Mouse (Mus musculus) MEL (cell line): ENCODE measurements around the gene Gpr143. TPM values are rescaled to one million over a fixed set of nuclear protein-coding genes. Genes with fewer than 3 reads are reported as not detected.

ENCODE experiments used
- DNase-seq: peaks from one replicate; pipeline ENCODE4 v3.0.0; 2011; ENCODE audit warnings: low read depth, low spot score
- H3K27ac ChIP-seq: 2 replicates; pipeline ENCODE4 v1.5.1; 2012; ENCODE audit warnings: low read depth, mild to moderate bottlenecking, control low read depth, low read length, moderate library complexity; ENCODE audit not compliant: control insufficient read depth
- H3K27me3 ChIP-seq, 2 experiments: fragments of 150-350 bp in 1 of 2; sonication (generic) in 1 of 2; 2 replicates each; pipeline ENCODE4 v1.6.1; 2012; ENCODE audit warnings: low read length in 2 of 2, mild to moderate bottlenecking in 2 of 2, improper control_type of control experiment in 1 of 2, moderate library complexity in 1 of 2; ENCODE audit not compliant: insufficient read depth in 2 of 2, control insufficient read depth in 1 of 2
- H3K36me3 ChIP-seq, 2 experiments: 2 replicates each; pipeline ENCODE4 v1.6.1; 2012 to 2014; ENCODE audit warnings: low read length in 2 of 2, improper control_type of control experiment in 1 of 2, inconsistent platforms in 1 of 2, mild to moderate bottlenecking in 1 of 2; ENCODE audit not compliant: insufficient read depth in 2 of 2, control insufficient read depth in 1 of 2
- H3K4me1 ChIP-seq, 2 experiments: fragments of 150-350 bp in 1 of 2; sonication (generic) in 1 of 2; 2 replicates each; pipeline ENCODE4 v1.6.1; 2012; ENCODE audit warnings: low read length in 2 of 2, improper control_type of control experiment in 1 of 2, mild to moderate bottlenecking in 1 of 2; ENCODE audit not compliant: insufficient read depth in 2 of 2, control insufficient read depth in 1 of 2
- H3K4me3 ChIP-seq, 2 experiments: fragments of 150-350 bp in 1 of 2; sonication (generic) in 1 of 2; 2 replicates each; pipeline ENCODE4 v1.5.1; 2012; ENCODE audit warnings: low read depth in 2 of 2, low read length in 2 of 2, mild to moderate bottlenecking in 2 of 2, moderate library complexity in 2 of 2, control low read depth in 1 of 2, improper control_type of control experiment in 1 of 2; ENCODE audit not compliant: control insufficient read depth in 1 of 2, insufficient read depth in 1 of 2
- H3K79me2 ChIP-seq: 2 replicates; pipeline ENCODE4 v1.6.1; 2012; ENCODE audit warnings: mild to moderate bottlenecking, low read length, moderate library complexity; ENCODE audit not compliant: control insufficient read depth, poor library complexity, insufficient read depth
- H3K9ac ChIP-seq: 2 replicates; pipeline ENCODE4 v1.6.1; 2012; ENCODE audit warnings: low read depth, mild to moderate bottlenecking, control low read depth, low read length, moderate library complexity; ENCODE audit not compliant: control insufficient read depth, poor library complexity, severe bottlenecking
- H3K9me3 ChIP-seq: fragments of 150-350 bp; sonication (generic); replicated peaks from 2 replicates; pipeline ENCODE4 v1.6.1; 2012; ENCODE audit warnings: mild to moderate bottlenecking, low read length, improper control_type of control experiment, moderate library complexity; ENCODE audit not compliant: insufficient read depth
- CTCF ChIP-seq, 3 experiments: IDR thresholded peaks in 2 of 3; conservative IDR thresholded peaks in 1 of 3; 2 replicates each; pipeline ENCODE4 v1.5.1; 2011 to 2012; ENCODE audit warnings: low read length in 3 of 3, low read depth in 2 of 3, mild to moderate bottlenecking in 2 of 3, improper control_type of control experiment in 1 of 3, inconsistent platforms in 1 of 3, mixed read lengths in 1 of 3, moderate library complexity in 1 of 3; ENCODE audit not compliant: control insufficient read depth in 1 of 3, insufficient read depth in 1 of 3, poor library complexity in 1 of 3, severe bottlenecking in 1 of 3
- E2F4 ChIP-seq: IDR thresholded peaks from 2 replicates; pipeline ENCODE4 v1.6.1; 2011; ENCODE audit warnings: low read depth, low read length, improper control_type of control experiment, borderline replicate concordance
- ELF1 ChIP-seq: IDR thresholded peaks from 2 replicates; pipeline ENCODE4 v1.6.1; 2014; ENCODE audit warnings: low read depth, mild to moderate bottlenecking, inconsistent platforms, low read length, improper control_type of control experiment, moderate library complexity
- GABPA ChIP-seq: IDR thresholded peaks from 2 replicates; pipeline ENCODE4 v1.6.1; 2012; ENCODE audit warnings: low read depth, mild to moderate bottlenecking, inconsistent platforms, low read length, improper control_type of control experiment, moderate library complexity
- GATA1 ChIP-seq: IDR thresholded peaks from 2 replicates; pipeline ENCODE4 v1.6.1; 2011; ENCODE audit warnings: low read depth, low read length, improper control_type of control experiment
- HCFC1 ChIP-seq: IDR thresholded peaks from 2 replicates; pipeline ENCODE4 v1.6.1; 2012; ENCODE audit warnings: low read depth, mild to moderate bottlenecking, inconsistent platforms, low read length, improper control_type of control experiment, moderate library complexity
- KAT2A ChIP-seq: conservative IDR thresholded peaks from 2 replicates; pipeline ENCODE4 v1.6.1; 2012; ENCODE audit warnings: low read depth, low read length, improper control_type of control experiment, inconsistent platforms
- MAZ ChIP-seq: IDR thresholded peaks from 2 replicates; pipeline ENCODE4 v1.6.1; 2012; ENCODE audit warnings: low read depth, mild to moderate bottlenecking, inconsistent platforms, low read length, improper control_type of control experiment
- MEF2A ChIP-seq: IDR thresholded peaks from 2 replicates; pipeline ENCODE4 v1.6.1; 2014; ENCODE audit warnings: low read depth, mild to moderate bottlenecking, inconsistent platforms, low read length, improper control_type of control experiment; ENCODE audit not compliant: poor library complexity, insufficient replicate concordance, severe bottlenecking; ENCODE audit errors: extremely low read depth
- MXI1 ChIP-seq: IDR thresholded peaks from 2 replicates; pipeline ENCODE4 v1.6.1; 2011; ENCODE audit warnings: mild to moderate bottlenecking, low read depth, low read length, improper control_type of control experiment
- MYB ChIP-seq: IDR thresholded peaks from 2 replicates; pipeline ENCODE4 v1.6.1; 2011; ENCODE audit warnings: mild to moderate bottlenecking, low read depth, low read length, improper control_type of control experiment
- POLR2AphosphoS2 ChIP-seq: IDR thresholded peaks from 2 replicates; pipeline ENCODE4 v1.6.1; 2011; ENCODE audit warnings: low read length, improper control_type of control experiment
- POLR2AphosphoS5 ChIP-seq: IDR thresholded peaks from 2 replicates; pipeline ENCODE4 v1.6.1; 2012; ENCODE audit warnings: low read depth, borderline replicate concordance, mild to moderate bottlenecking, inconsistent platforms, low read length, moderate library complexity, mixed read lengths
- SIN3A ChIP-seq: IDR thresholded peaks from 2 replicates; pipeline ENCODE4 v1.6.1; 2012; ENCODE audit warnings: low read length, improper control_type of control experiment, inconsistent platforms
- TBP ChIP-seq: IDR thresholded peaks from 2 replicates; pipeline ENCODE4 v1.8.0; 2011; ENCODE audit warnings: low read depth, low read length, improper control_type of control experiment
- TCF12 ChIP-seq: IDR thresholded peaks from 2 replicates; pipeline ENCODE4 v1.6.1; 2014; ENCODE audit warnings: low read depth, mild to moderate bottlenecking, inconsistent platforms, low read length, improper control_type of control experiment, moderate library complexity
- USF1 ChIP-seq: IDR thresholded peaks from 2 replicates; pipeline ENCODE4 v1.6.1; 2014; ENCODE audit warnings: low read depth, mild to moderate bottlenecking, inconsistent platforms, low read length, improper control_type of control experiment, moderate library complexity
- USF2 ChIP-seq, 2 experiments: IDR thresholded peaks; 2 replicates each; pipeline ENCODE4 v1.6.1; 2011 to 2012; ENCODE audit warnings: improper control_type of control experiment in 2 of 2, low read length in 2 of 2, borderline replicate concordance in 1 of 2, inconsistent platforms in 1 of 2, low read depth in 1 of 2, mild to moderate bottlenecking in 1 of 2; ENCODE audit not compliant: insufficient read depth in 1 of 2
- ZKSCAN1 ChIP-seq: IDR thresholded peaks from 2 replicates; pipeline ENCODE4 v1.6.1; 2012; ENCODE audit warnings: low read depth, mild to moderate bottlenecking, inconsistent platforms, low read length, improper control_type of control experiment, moderate library complexity
- ZMIZ1 ChIP-seq: IDR thresholded peaks from 2 replicates; pipeline ENCODE4 v1.6.1; 2012; ENCODE audit warnings: low read depth, mild to moderate bottlenecking, inconsistent platforms, low read length, improper control_type of control experiment, moderate library complexity
- ZNF384 ChIP-seq: IDR thresholded peaks from 2 replicates; pipeline ENCODE4 v1.6.1; 2012; ENCODE audit warnings: low read depth, mild to moderate bottlenecking, inconsistent platforms, low read length, improper control_type of control experiment
- polyA plus RNA-seq, 2 experiments: library from polyadenylated mRNA; stranded (reverse) in 1 of 2; unstranded in 1 of 2; fragments of >175 nt in 1 of 2; fragments of >200 nt in 1 of 2; gene quantifications; 2 replicates each; pipeline versions ENCODE4 v1.2.1 to v1.2.4; 2012; ENCODE audit warnings: low replicate concordance in 2 of 2, low read depth in 1 of 2; ENCODE audit not compliant: insufficient read length in 2 of 2, insufficient read depth in 1 of 2, missing spikeins in 1 of 2
- total RNA-seq: library from RNA; depleted of rRNA; stranded (reverse); fragments of 300-350 nt; gene quantifications from 2 replicates; pipeline ENCODE4 v1.2.3, GENCODE M21; 2012

Gene Gpr143
- total and polyA plus RNA-seq, 3 experiments = not detected

GRCm38 (mm10) chrX:152756293-152756692 is 25.4 kb upstream of the Gpr143 start:
- Histone ChIP-seq H3K27ac (no peak overlapping the region), H3K4me1 (no peaks in the 10 kb centered on the region), H3K9me3 (no peaks in the 10 kb centered on the region), H3K4me3 (no peak overlapping the region), H3K79me2 (no peaks in the 10 kb centered on the region), H3K36me3 (no peaks in the 10 kb centered on the region), H3K9ac (no peak overlapping the region), H3K27me3 (no peaks in the 10 kb centered on the region)
- no peak for DNase-seq
- TF ChIP-seq GABPA = no peak
- no peak for TF ChIP-seq CTCF (IDR thresholded peaks at IDR 0.05 in 2 of 3, conservative IDR thresholded peaks at IDR 0.05 in 1 of 3; ENCODE audit: control insufficient read depth in 1 of 3, insufficient read depth in 1 of 3, low read depth in 2 of 3, low read length in 3 of 3, poor library complexity in 1 of 3, severe bottlenecking in 1 of 3)
- no peak for TF ChIP-seq E2F4
- TF ChIP-seq USF2 (IDR thresholded peaks at IDR 0.05; ENCODE audit: borderline replicate concordance in 1 of 2, insufficient read depth in 1 of 2, low read depth in 1 of 2, low read length in 2 of 2) = no peak
- no peak for TF ChIP-seq POLR2AphosphoS5
- no peak for TF ChIP-seq HCFC1
- no peak for TF ChIP-seq MXI1
- TF ChIP-seq SIN3A = no peak
- no peak for TF ChIP-seq MEF2A
- no peak for TF ChIP-seq ELF1
- TF ChIP-seq ZMIZ1 = no peak
- TF ChIP-seq MYB = no peak
- TF ChIP-seq ZKSCAN1 = no peak
- TF ChIP-seq ZNF384 = no peak

GRCm38 (mm10) chrX:152762437-152762836 is 19.3 kb upstream of the Gpr143 start:
- TF ChIP-seq POLR2AphosphoS2 (no peak), GATA1 (no peak), SIN3A (no peak), KAT2A (no peak), TBP (no peak), MAZ (no peak), MYB (no peak), TCF12 (no peak), GABPA (no peak), MEF2A (no peak), USF1 (no peak)
- H3K27ac ChIP-seq = no peak overlapping the region
- no peak for DNase-seq
- H3K4me3 ChIP-seq = no peak overlapping the region
- H3K79me2 ChIP-seq = no peaks in the 10 kb centered on the region
- H3K9ac ChIP-seq = no peak overlapping the region
- H3K9me3 ChIP-seq = no peaks in the 10 kb centered on the region
- no peaks in the 10 kb centered on the region for H3K4me1 ChIP-seq
- no peaks in the 10 kb centered on the region for H3K36me3 ChIP-seq
- H3K27me3 ChIP-seq = no peaks in the 10 kb centered on the region
